ENCODE assay signal across 16 mouse cellular contexts in genomic region chr16:57133611-57134010, GRCm38 (mm10).
"Had no signal": no experiment of that assay in that cellular context is flagged by ENCODE, and none has a peak within 500 bp of the region (broad histone marks: within the 10 kb centered on the region; RNA-seq: fewer than 3 reads in every experiment).

No protein-coding gene starts in this region.

- H3K27ac ChIP-seq: neural tube, embryonic 12.5 days; neural tube, embryonic 13.5 days; neural tube, embryonic 15.5 days; stomach, embryonic 15.5 days; stomach, postnatal 0 days had no signal

- H3K27me3 ChIP-seq: neural tube, embryonic 12.5 days; neural tube, embryonic 13.5 days; neural tube, embryonic 15.5 days; stomach, embryonic 15.5 days had no signal

- DNase-seq: retina, postnatal 1 day; right cerebral cortex, adult 18-20 months; right cerebral cortex, postnatal 14 days; right cerebral cortex, postnatal 25 days; right cerebral cortex, postnatal 4 days; spleen, adult 18-20 months; thymus, adult 2 months; thymus, postnatal 14 days; thymus, postnatal 25 days; thymus, postnatal 36 days; thymus, postnatal 4 days had no signal

- H3K4me1 ChIP-seq: stomach, embryonic 15.5 days had no signal

- H3K4me2 ChIP-seq: neural tube, embryonic 12.5 days; neural tube, embryonic 13.5 days; neural tube, embryonic 15.5 days; stomach, embryonic 15.5 days had no signal

- H3K9ac ChIP-seq: neural tube, embryonic 12.5 days; neural tube, embryonic 13.5 days; neural tube, embryonic 15.5 days; stomach, embryonic 15.5 days had no signal

- H3K9me3 ChIP-seq: neural tube, embryonic 12.5 days; neural tube, embryonic 13.5 days; neural tube, embryonic 15.5 days; stomach, embryonic 15.5 days had no signal

- H3K4me3 ChIP-seq: neural tube, embryonic 12.5 days; neural tube, embryonic 13.5 days; neural tube, embryonic 15.5 days; stomach, embryonic 15.5 days had no signal
